Mouse (Mus musculus) liver, postnatal 0 days (tissue): ENCODE data around the gene Plcb3. TPM values are rescaled to one million over a fixed set of nuclear protein-coding genes. Genes with fewer than 3 reads are reported as not detected.

Experiments
- ATAC-seq: fragments of 200-750 bp; cut with Nextera tagmentation; 2 replicates; pipeline ENCODE4 v1.8.0; 2017; ENCODE audit warnings: mild to moderate bottlenecking, moderate library complexity
- DNase-seq: peaks from one replicate; pipeline ENCODE4 v3.0.0-alpha.2; 2016
- H3K27ac ChIP-seq: fragments of 300-500 bp; sonication (generic); 2 replicates; pipeline ENCODE4 v1.5.1; 2014; ENCODE audit warnings: antibody characterized with exemption, moderate library complexity, mild to moderate bottlenecking, low read depth
- H3K27me3 ChIP-seq: fragments of 300-500 bp; sonication (generic); 2 replicates; pipeline ENCODE4 v1.6.1; 2014; ENCODE audit warnings: low read length, control low read depth, mixed read lengths; ENCODE audit not compliant: insufficient read depth
- H3K36me3 ChIP-seq: fragments of 300-500 bp; sonication (generic); replicated peaks from 2 replicates; pipeline ENCODE4 v1.6.1; 2014; ENCODE audit warnings: mild to moderate bottlenecking, control low read depth, low read length, moderate library complexity, mixed read lengths; ENCODE audit not compliant: insufficient read depth
- H3K4me1 ChIP-seq: fragments of 300-500 bp; sonication (generic); 2 replicates; pipeline ENCODE4 v1.6.1; 2014; ENCODE audit warnings: antibody characterized with exemption, mild to moderate bottlenecking, control low read depth; ENCODE audit not compliant: insufficient read depth
- H3K4me2 ChIP-seq: fragments of 300-500 bp; sonication (generic); 2 replicates; pipeline ENCODE4 v1.6.1; 2014; ENCODE audit warnings: low read depth, mild to moderate bottlenecking, low read length, moderate library complexity, mixed read lengths
- H3K4me3 ChIP-seq: fragments of 300-500 bp; sonication (generic); 2 replicates; pipeline ENCODE4 v1.5.1; 2014; ENCODE audit warnings: low read depth, low read length
- H3K9ac ChIP-seq: fragments of 300-500 bp; sonication (generic); replicated peaks from 2 replicates; pipeline ENCODE4 v1.6.1; 2014; ENCODE audit warnings: mild to moderate bottlenecking, moderate library complexity
- H3K9me3 ChIP-seq: fragments of 300-500 bp; sonication (generic); 2 replicates; pipeline ENCODE4 v1.6.1; 2016; ENCODE audit warnings: mild to moderate bottlenecking, control low read depth, low read length, mixed read lengths
- CTCF ChIP-seq: sonication (generic); IDR thresholded peaks from 2 replicates; pipeline ENCODE4 v1.5.1; 2016; ENCODE audit warnings: antibody characterized with exemption, low read depth
- EP300 ChIP-seq: IDR thresholded peaks from 2 replicates; pipeline ENCODE4 v1.6.1; 2016; ENCODE audit warnings: antibody characterized with exemption, low read depth, mild to moderate bottlenecking
- WGBS: fragments of 180-500 bp; shearing (Covaris S2); extraction: QIAGEN DNeasy Blood & Tissue Kit; methylation state at CpG from one replicate; pipeline ENCODE4 v1.1.7; 2014; ENCODE audit not compliant: insufficient replicate concordance; 5-methylcytosine and 5-hydroxymethylcytosine counted together
- polyA plus RNA-seq: library from polyadenylated mRNA; unstranded; fragments of >200 nt; fragmentation: Nextera tagmentation; extraction: Ambion mirVana; gene quantifications from 2 replicates; pipeline ENCODE4 v1.2.1, GENCODE M21; 2015

Plcb3 gene
- polyA plus RNA-seq, 1 experiment from 2014 or later: 3.5 TPM

DNA sequence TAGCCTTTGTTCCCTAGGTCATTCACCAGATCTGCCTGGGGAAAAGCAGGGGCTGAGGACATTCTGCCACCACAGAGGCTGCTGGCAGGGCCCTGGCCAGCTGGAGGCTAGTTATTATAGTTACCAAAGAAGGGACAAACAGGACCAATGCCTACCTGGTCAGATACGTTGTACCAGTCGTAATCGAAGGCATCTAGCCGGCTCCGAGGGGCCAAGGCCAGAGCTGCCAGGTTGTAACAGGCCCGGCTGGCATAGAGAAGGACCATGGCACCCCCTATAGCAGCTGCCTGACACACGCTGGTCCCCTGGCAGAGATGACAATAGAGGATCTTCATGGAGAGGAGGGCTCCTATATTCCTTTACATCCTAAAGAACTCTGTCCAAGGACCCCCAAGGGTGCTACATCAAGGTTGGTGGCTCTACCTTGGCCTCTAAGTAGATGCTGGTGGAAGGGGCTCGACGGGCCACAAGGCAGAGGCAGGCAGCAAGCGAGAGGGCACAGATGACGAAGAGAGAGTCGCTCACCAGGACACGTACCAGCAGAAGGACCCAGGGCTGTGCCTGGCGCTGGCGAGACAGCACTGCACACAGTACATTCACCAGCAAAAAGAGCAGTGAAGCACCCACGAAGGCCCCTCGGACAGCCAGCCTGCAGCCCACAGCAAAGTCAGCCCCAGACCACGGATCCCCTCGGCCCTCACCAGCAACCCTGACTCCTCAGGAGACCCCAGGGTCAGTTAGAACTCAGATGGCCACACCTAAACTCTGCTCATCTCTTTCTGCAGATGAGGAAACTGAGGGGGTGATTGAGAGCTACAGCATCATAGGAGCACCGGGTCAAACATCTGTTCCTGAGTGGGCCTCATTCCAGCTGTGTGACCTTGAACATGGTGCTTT lies 36.9 kb downstream of the Plcb3 start:
- TF ChIP-seq EP300 (no peak), CTCF (no peak)
- Histone ChIP-seq H3K9ac (no peak overlapping the region), H3K4me3 (no peak overlapping the region), H3K27me3 (peaks cover 18% of the 10 kb centered on the region), H3K27ac (no peak overlapping the region), H3K4me1 (peaks cover 14% of the 10 kb centered on the region), H3K9me3 (no peaks in the 10 kb centered on the region), H3K36me3 (no peaks in the 10 kb centered on the region), H3K4me2 (no peak overlapping the region)
- WGBS: 85% methylated on average over 20 of the region's 20 CpGs
- DNase-seq: no peak
- ATAC-seq: no peak

DNA sequence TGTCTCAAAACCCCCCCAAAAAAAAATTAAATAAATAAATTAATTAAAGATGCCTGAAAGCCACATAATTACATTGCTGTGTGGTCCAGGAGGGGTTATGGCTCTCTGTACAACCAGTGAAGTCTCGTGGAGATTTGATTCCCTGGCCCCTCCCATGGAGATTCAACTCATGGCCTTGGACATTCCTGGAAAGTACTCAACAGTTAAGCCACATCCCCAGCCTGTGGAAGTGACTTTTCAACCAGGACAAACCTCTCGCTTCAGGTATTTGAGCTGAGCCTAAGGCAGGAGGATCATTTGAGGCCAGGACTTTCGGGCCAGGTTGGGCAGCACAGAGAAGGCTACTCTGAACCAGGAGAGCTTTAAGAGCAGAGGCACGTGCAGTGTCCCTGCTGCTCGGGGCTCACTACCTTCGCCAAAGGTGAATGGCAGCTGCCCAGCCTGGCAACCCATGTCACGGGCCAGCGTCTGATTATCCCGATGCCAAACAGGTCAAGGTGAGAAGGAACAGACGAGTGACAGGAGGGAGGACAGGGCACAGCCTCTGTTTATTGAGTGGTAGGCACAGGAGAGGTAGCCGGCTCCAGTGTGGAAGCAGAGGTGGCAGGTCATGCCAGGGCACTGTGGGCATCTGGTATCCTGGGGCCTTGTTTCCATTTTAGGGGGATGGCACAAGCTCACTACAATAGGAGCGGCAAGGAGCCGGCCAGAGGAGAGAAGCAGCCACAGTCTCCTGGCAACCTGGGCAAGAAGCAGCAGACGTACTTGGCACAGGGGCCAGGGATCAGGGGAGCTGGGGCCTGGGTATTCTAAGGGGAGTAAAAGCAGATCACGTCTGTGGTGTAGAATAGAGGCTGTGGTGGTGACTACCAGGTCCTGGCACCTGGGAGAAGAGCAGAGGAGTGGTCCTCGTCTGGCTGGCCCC lies 38.5 kb downstream of the Plcb3 start:
- no peak for DNase-seq
- no peak overlapping the region for H3K4me3 ChIP-seq
- H3K27ac ChIP-seq: no peak overlapping the region
- TF ChIP-seq EP300 (no peak), CTCF (no peak)
- WGBS: 79% methylated on average over 16 of the region's 16 CpGs
- H3K27me3 ChIP-seq: peaks cover 33% of the 10 kb centered on the region
- no peaks in the 10 kb centered on the region for H3K9me3 ChIP-seq
- H3K4me1 ChIP-seq: peaks cover 17% of the 10 kb centered on the region
- no peak for ATAC-seq
- H3K4me2 ChIP-seq: no peak overlapping the region
- no peaks in the 10 kb centered on the region for H3K36me3 ChIP-seq
- H3K9ac ChIP-seq: no peak overlapping the region

- peaks cover 48% of the 10 kb centered on the region for H3K27me3 ChIP-seq
- no peak overlapping the region for H3K27ac ChIP-seq
- H3K36me3 ChIP-seq: no peaks in the 10 kb centered on the region
- no peak overlapping the region for H3K4me3 ChIP-seq
- peaks cover 15% of the 10 kb centered on the region for H3K4me1 ChIP-seq
- 29% methylated on average over 3 of the region's 3 CpGs for WGBS
- ATAC-seq (no peak), DNase-seq (peak; percentile 54)
- no peak overlapping the region for H3K4me2 ChIP-seq
- no peaks in the 10 kb centered on the region for H3K9me3 ChIP-seq
- H3K9ac ChIP-seq: no peak overlapping the region
- TF ChIP-seq EP300: no peak
- TF ChIP-seq CTCF: peak; percentile 67
These were observed 40.0 kb downstream of the Plcb3 start for GRCm38 (mm10) chr19:6936299-6936698.

DNA sequence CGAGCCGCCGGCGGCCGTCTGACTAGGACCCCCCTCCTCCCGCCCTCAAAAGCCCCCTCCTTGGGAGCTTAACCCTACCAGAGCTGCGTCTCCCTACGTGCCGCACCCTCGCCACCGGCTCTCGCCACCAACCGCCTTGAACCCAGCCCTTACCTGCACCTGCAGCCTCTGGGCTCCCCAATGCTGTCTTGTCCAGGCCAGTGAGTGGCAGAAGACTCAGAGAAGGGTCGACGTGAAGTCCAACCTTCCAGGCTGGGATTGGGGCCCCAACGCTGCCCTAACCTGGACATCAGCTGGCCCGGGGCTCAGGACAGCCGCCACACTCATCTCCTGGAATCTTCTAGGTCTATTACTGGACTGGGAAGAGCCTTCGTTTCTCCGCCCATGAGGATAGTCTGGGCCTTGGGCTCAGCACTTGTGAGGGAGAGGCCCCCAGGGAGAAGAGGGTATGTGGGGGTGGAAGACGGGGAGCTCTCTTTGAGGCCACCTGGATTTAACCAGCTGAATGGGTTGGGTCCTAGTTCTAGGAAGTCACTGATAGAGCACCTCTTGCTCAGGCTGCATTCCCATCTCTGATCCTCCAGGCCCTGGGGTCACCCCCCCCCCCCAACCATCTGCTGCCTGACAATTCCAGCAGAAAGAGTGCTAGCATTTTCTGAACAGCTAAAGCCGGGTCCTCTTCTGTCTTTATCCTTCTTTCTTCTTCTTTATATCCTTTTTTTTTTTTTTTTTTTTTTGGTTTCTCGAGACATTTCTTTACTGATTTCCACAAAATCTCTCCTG lies 41.9 kb downstream of the Plcb3 start, which contains the start of gene Kcnk4:
Gene Kcnk4 (minus strand): TSS at position 321 of the 783 bp plus-strand sequence.
- H3K27me3 ChIP-seq: peaks cover 56% of the 10 kb centered on the region
- no peak within 1 kb of the TSS for H3K9ac ChIP-seq
- DNase-seq: no peak
- peaks cover 6% of the 10 kb centered on the region for H3K4me1 ChIP-seq
- H3K36me3 ChIP-seq: no peaks in the 10 kb centered on the region
- no peak within 1 kb of the TSS for H3K27ac ChIP-seq
- ATAC-seq: no peak
- TF ChIP-seq EP300: no peak
- no peak for TF ChIP-seq CTCF
- peak within 1 kb of the TSS; percentile 38 for H3K4me3 ChIP-seq
- H3K9me3 ChIP-seq: no peaks in the 10 kb centered on the region
- 16% methylated on average over 23 of the region's 23 CpGs for WGBS
- H3K4me2 ChIP-seq: peak within 1 kb of the TSS; percentile 61

GRCm38 (mm10) chr19:6933436-6934194 lies 42.7 kb downstream of the Plcb3 start:
- Histone ChIP-seq H3K9ac (no peak overlapping the region), H3K4me1 (peaks cover 6% of the 10 kb centered on the region), H3K27ac (no peak overlapping the region), H3K9me3 (no peaks in the 10 kb centered on the region), H3K4me3 (peak overlapping the region; percentile 38), H3K27me3 (peaks cover 59% of the 10 kb centered on the region), H3K4me2 (peak overlapping the region; percentile 61), H3K36me3 (no peaks in the 10 kb centered on the region)
- 8% methylated on average over 57 of the region's 58 CpGs for WGBS
- 0 out of 2 replicates have a peak, but pooled peaks have one; percentile 16 for ATAC-seq
- no peak for TF ChIP-seq CTCF
- no peak for TF ChIP-seq EP300
- no peak for DNase-seq
